Mouse (Mus musculus) intestine, embryonic 16.5 days (tissue): Measurements from ENCODE around the gene Gm10842. TPM values are rescaled to one million over a fixed set of nuclear protein-coding genes. Genes with fewer than 3 reads are reported as not detected.
A peak's percentile ranks its signal among the peaks of the same experiment; 100 is the strongest.

Experiments
- ATAC-seq: fragments of 200-750 bp; cut with Nextera tagmentation; 2 replicates; pipeline ENCODE4 v1.8.0; 2017; ENCODE audit warnings: moderate TSS enrichment, moderate library complexity
- H3K27ac ChIP-seq: fragments of 300-500 bp; sonication (generic); 2 replicates; pipeline ENCODE4 v1.5.1; 2014; ENCODE audit warnings: mild to moderate bottlenecking, low read length
- H3K27me3 ChIP-seq: fragments of 300-500 bp; sonication (generic); replicated peaks from 2 replicates; pipeline ENCODE4 v1.6.1; 2014; ENCODE audit warnings: low read length, control low read depth, mixed read lengths; ENCODE audit not compliant: control insufficient read depth, insufficient read depth
- H3K36me3 ChIP-seq: fragments of 300-500 bp; sonication (generic); 2 replicates; pipeline ENCODE4 v1.6.1; 2014; ENCODE audit warnings: low read length, control low read depth; ENCODE audit not compliant: control insufficient read depth, insufficient read depth
- H3K4me1 ChIP-seq: fragments of 300-500 bp; sonication (generic); 2 replicates; pipeline ENCODE4 v1.6.1; 2014; ENCODE audit warnings: low read length, control low read depth, mixed read lengths; ENCODE audit not compliant: control insufficient read depth, insufficient read depth
- H3K4me2 ChIP-seq: fragments of 300-500 bp; sonication (generic); 2 replicates; pipeline ENCODE4 v1.6.1; 2014; ENCODE audit warnings: low read depth, low read length, control low read depth
- H3K4me3 ChIP-seq: fragments of 300-500 bp; sonication (generic); 2 replicates; pipeline ENCODE4 v1.5.1; 2014; ENCODE audit warnings: mild to moderate bottlenecking, low read length
- H3K9ac ChIP-seq: fragments of 300-500 bp; sonication (generic); 2 replicates; pipeline ENCODE4 v1.6.1; 2014; ENCODE audit warnings: low read depth, low read length
- H3K9me3 ChIP-seq: fragments of 300-500 bp; sonication (generic); 2 replicates; pipeline ENCODE4 v1.6.1; 2016; ENCODE audit warnings: low read length, control low read depth; ENCODE audit not compliant: control insufficient read depth
- WGBS: fragments of 180-500 bp; shearing (Covaris S2); extraction: QIAGEN DNeasy Blood & Tissue Kit; methylation state at CpG from one replicate; pipeline ENCODE4 v1.1.7; 2014; 5-methylcytosine and 5-hydroxymethylcytosine counted together
- polyA plus RNA-seq: library from polyadenylated mRNA; unstranded; fragments of >200 nt; fragmentation: Nextera tagmentation; extraction: Ambion mirVana; gene quantifications from 2 replicates; pipeline ENCODE4 v1.2.1, GENCODE M21; 2015

Gm10842 gene
- polyA plus RNA-seq, 1 experiment from 2014 or later = not detected

DNA sequence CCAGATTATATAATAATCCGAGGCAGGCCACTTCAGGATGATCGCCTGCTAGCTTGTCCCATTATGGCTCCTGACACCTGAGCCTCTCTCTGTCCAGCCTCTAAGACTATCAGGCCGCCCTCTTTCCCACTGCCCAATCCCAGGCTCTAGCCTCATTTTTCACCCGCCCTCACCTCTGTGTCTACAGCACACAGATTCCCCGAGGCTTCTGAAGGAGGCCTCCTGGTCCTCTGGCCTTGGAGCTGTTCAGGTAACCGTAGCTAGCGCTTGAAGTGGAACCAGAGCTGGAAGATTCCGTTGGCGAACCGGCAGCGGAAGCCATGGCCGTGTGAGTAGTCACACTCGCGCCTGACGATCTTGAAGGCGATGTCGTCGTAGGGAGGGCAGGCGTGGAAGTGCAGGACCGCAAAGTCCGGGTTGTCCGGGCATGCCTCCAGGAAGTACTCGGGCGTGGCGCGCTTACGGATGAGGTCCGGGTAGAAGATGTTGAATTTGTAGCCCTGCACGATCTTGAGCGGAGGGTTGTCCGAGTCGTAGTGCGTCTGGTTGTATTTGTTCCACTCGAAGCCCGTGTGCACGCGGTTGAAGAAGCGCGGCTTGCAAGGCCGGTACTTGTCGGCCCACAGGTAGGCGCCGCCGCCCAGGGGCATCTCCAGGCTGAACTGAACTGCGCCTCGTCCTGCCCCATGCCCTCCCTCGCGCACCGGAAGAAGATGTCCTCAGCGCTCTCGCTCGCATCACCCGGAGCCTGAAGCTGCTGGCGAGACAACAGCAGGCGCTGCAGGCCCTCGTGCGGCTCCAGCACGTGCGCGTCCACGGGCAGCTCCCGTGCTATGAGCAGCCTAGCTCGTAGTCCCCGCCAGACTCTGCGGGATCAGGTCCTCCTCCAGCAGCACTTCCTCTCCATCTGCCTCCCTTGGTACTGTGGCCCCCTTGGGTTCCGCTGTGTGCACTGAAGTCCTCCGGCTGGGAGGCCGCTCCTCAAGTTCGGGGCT lies 18.1 kb downstream of the Gm10842 start:
- no peak overlapping the region for H3K9ac ChIP-seq
- no peak overlapping the region for H3K27ac ChIP-seq
- no peaks in the 10 kb centered on the region for H3K27me3 ChIP-seq
- H3K36me3 ChIP-seq = no peaks in the 10 kb centered on the region
- no peak for ATAC-seq
- no peaks in the 10 kb centered on the region for H3K4me1 ChIP-seq
- WGBS = 79% methylated on average over 69 of the region's 69 CpGs
- peaks cover 15% of the 10 kb centered on the region; the same call in 1 of the 2 replicates for H3K9me3 ChIP-seq
- no peak overlapping the region for H3K4me3 ChIP-seq
- H3K4me2 ChIP-seq = no peak overlapping the region

DNA sequence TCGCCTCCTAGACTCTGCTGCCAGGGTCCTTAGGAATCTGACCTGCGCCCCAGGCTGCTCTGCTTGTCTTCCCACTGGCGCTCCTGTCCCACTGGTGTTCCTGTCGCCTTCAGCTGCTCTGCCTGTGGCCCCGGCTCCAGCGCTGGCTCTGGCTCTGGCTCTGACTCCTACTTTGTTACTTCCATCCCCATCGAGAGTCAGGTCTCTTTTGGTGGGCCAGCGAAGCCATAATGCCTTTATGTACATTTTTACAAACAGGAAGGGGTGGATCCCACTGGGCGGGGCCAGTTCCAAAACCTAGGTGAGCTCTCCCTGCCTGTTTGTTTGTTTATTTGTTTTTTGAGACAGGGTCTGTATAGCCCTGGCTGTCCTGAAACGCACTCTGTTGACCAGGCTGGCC lies 20.1 kb downstream of the Gm10842 start:
- no peaks in the 10 kb centered on the region for H3K4me1 ChIP-seq
- ATAC-seq = no peak
- H3K36me3 ChIP-seq = no peaks in the 10 kb centered on the region
- no peaks in the 10 kb centered on the region for H3K27me3 ChIP-seq
- no peak overlapping the region for H3K27ac ChIP-seq
- no peak overlapping the region for H3K4me2 ChIP-seq
- H3K9me3 ChIP-seq = peaks cover 15% of the 10 kb centered on the region; the same call in 1 of the 2 replicates
- no peak overlapping the region for H3K4me3 ChIP-seq
- H3K9ac ChIP-seq = no peak overlapping the region
- WGBS = 89% methylated on average over 10 of the region's 10 CpGs

DNA sequence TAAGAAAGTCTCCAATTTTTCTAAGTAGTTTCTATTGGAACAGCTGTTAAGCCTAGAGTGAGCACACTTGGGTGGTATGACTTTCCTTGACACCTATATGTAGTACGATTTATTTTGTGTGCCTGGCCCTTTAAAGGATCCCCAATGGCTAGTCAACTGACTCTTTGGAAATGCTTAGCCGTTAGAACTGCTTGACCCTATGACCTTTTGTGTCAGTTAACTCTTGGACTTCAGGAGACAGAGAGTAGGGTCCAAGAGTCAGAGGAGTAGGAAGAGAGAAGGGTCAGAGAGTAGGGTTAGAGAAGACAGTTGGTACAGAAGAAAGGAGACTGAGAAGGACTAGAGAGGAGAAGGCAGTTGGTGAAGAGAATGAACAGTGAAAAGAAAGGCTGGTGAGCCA lies 31.8 kb downstream of the Gm10842 start, which contains the start of gene Tlk2:
TSS of gene Tlk2 (plus strand) at position 292 of the 400 bp plus-strand sequence.
- no peak within 1 kb of the TSS for H3K9ac ChIP-seq
- H3K4me1 ChIP-seq = peaks cover 15% of the 10 kb centered on the region
- H3K36me3 ChIP-seq = no peaks in the 10 kb centered on the region
- H3K27me3 ChIP-seq = no peaks in the 10 kb centered on the region
- peak within 1 kb of the TSS; percentile 98; the same call in 1 of the 2 replicates for H3K4me3 ChIP-seq
- no peak for ATAC-seq
- 49% methylated on average over 2 of the region's 2 CpGs for WGBS
- H3K27ac ChIP-seq = no peak within 1 kb of the TSS
- H3K4me2 ChIP-seq = peak within 1 kb of the TSS; percentile 87; the same call in 1 of the 2 replicates
- no peaks in the 10 kb centered on the region for H3K9me3 ChIP-seq

DNA sequence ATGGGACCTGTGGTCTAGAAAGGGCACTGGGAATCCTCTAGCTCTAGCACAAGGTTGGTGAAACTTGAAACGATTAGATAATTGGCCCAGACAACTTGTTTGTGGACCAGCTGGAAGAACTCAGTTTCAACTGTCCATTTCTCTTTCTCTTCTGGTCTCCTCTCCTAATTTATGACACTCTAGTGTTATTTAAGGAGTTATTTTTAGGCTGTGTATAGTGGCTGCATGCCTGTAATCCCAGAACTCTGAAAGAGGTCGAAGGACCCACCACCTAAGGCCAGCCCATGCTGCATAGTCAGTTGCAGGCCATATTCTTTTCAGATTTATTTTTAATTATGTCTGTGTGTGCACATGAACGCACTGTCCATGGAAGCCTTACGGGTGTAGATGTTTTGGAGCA lies 32.8 kb downstream of the Gm10842 start:
- no peak overlapping the region for H3K27ac ChIP-seq
- H3K27me3 ChIP-seq = no peaks in the 10 kb centered on the region
- H3K4me2 ChIP-seq = peak overlapping the region; percentile 87
- H3K36me3 ChIP-seq = peaks cover 2% of the 10 kb centered on the region
- no peaks in the 10 kb centered on the region for H3K9me3 ChIP-seq
- peak overlapping the region; percentile 98 for H3K4me3 ChIP-seq
- no peak for ATAC-seq
- 73% methylated on average over 4 of the region's 4 CpGs for WGBS
- peak overlapping the region; percentile 100; the same call in 1 of the 2 replicates for H3K9ac ChIP-seq
- peaks cover 15% of the 10 kb centered on the region for H3K4me1 ChIP-seq

DNA sequence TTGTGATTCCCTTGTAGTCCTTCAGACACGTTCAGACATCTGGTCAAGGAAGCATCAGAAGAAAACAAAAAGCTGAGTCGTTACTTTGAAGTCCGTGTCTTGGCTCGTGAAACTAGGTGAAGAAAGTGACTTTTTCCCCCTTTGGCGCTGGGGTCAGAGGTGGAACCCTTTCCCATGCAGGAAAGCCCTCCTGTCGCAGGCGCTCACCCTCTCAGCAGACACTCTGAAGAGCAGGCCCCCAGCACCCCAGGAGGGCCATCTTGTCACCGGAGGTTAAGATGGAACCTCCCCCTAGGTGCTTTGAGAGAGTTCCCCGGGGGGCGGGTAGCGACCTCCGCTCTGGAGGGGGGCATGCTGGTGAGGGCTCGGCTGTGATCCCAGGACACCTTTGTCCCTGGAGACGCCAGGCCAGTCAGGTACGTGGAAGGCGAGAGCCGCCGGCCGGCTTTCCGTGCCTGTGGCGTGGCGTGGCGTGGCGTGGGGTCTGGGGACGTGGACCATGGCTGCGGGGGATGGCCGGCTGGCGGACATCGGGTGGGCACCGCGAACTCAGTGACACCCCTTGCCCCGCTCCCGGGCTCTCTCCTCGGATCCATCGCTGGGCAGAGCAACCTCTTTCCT lies 33.9 kb downstream of the Gm10842 start:
- peak overlapping the region; percentile 98 for H3K4me3 ChIP-seq
- no peaks in the 10 kb centered on the region for H3K9me3 ChIP-seq
- H3K27ac ChIP-seq = peak overlapping the region; percentile 95
- no peaks in the 10 kb centered on the region for H3K27me3 ChIP-seq
- H3K36me3 ChIP-seq = peaks cover 6% of the 10 kb centered on the region
- peak overlapping the region; percentile 87 for H3K4me2 ChIP-seq
- H3K9ac ChIP-seq = peak overlapping the region; percentile 100
- WGBS = under 1% methylated on average over 35 of the region's 35 CpGs
- peaks cover 15% of the 10 kb centered on the region for H3K4me1 ChIP-seq
- ATAC-seq = no peak

DNA sequence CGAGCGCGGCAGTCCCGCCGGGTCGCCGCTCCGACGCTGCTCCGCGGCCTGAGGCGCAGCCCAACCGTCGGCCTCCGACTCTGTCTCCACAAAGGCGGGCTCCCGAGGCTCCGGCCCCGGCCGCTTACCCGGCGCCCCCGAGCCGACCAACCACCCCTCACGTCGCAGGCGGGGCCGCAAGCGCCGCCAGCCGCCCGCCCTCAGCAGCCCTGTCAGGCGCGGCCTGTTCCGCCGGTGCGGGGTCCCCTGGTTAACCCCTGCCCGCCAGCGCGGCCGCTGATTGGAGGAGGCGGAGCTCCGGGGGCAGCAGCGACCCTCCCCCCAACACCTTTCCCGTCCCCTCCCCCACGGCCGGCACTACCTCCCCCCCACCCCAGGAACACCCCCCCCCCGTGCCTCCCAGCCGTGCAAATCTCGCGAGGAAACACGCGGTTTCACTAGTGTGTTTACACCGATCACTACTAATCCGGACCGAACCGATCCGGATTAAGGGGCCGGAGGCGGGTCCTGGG lies 34.5 kb downstream of the Gm10842 start:
- Histone ChIP-seq H3K9ac (peak overlapping the region; percentile 100), H3K4me3 (peak overlapping the region; percentile 98), H3K4me2 (peak overlapping the region; percentile 87), H3K9me3 (no peaks in the 10 kb centered on the region), H3K27me3 (no peaks in the 10 kb centered on the region), H3K27ac (peak overlapping the region; percentile 95), H3K36me3 (peaks cover 6% of the 10 kb centered on the region), H3K4me1 (peaks cover 15% of the 10 kb centered on the region)
- under 1% methylated on average over 46 of the region's 60 CpGs for WGBS
- ATAC-seq = peak; percentile 98

DNA sequence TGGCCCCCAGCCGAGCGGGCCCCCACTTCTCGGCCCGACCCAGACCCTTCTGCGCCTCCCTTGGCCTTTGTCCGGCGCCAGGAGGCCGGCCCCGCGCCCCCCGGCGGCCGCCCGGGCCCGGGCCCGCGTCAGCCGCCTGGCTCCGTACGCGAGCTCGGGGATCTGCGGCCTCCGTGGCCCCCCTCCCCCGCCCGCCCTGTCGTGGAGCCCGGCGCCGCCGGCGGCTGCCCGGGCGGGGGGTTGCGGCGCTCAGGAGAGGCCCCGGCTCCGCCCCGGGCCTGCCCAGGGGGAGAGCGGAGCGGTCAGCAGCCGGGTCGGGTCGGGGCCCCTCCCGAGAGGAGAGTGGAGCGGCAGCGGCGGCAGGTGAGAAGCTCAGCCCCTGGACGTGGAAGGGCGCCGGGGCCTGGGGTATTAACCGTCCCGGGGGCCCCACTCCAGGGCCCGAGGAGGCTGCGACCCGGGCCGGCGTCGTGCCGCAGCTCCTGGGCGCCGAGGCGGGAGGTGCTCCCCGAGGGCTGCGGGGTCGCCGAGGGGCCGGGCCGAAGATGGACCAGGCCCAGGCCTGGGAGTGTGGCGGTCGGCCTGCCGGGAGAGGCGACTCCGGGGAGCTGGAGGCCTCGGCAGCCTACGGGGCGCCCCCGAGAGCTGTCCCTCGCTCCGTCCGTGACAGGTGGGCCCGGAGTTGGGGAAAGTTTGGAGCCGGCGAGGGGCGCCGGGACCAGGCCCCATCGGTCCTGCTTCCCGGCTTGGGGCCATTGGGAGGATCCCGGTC lies 35.2 kb downstream of the Gm10842 start:
- Histone ChIP-seq H3K4me1 (peaks cover 15% of the 10 kb centered on the region), H3K9ac (peak overlapping the region; percentile 100), H3K27me3 (no peaks in the 10 kb centered on the region), H3K9me3 (no peaks in the 10 kb centered on the region), H3K4me2 (peak overlapping the region; percentile 48), H3K27ac (peak overlapping the region; percentile 90), H3K4me3 (peak overlapping the region; percentile 98), H3K36me3 (peaks cover 6% of the 10 kb centered on the region)
- WGBS = 5% methylated on average over 82 of the region's 89 CpGs
- ATAC-seq = peak; percentile 55

DNA sequence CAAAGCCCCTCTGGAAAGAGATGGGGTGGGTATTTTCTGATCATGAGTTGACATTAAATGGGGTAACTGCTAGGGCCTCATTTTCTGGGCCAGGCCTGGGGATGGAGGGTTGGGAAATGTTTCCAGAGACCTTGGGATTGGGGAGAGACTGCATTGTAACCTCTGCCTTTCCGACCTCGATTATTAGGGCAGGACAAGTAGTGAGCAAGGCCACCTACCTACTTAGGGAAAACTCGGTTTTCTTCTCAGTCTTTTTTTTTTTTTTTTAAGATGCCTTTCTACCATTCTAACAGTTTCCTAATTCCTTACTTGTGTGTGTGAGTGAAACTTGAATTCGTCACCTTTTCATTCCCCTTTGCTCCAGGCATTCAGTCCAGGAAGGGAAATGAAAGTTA lies 35.8 kb downstream of the Gm10842 start:
- 5% methylated on average over 4 of the region's 4 CpGs for WGBS
- ATAC-seq = no peak
- H3K27ac ChIP-seq = peak overlapping the region; percentile 90

More for the DNA sequence above, 35.8 kb downstream of the Gm10842 start:
- peak overlapping the region; percentile 100 for H3K9ac ChIP-seq
- peaks cover 15% of the 10 kb centered on the region for H3K4me1 ChIP-seq
- H3K27me3 ChIP-seq = no peaks in the 10 kb centered on the region
- H3K4me2 ChIP-seq = peak overlapping the region; percentile 48
- H3K4me3 ChIP-seq = peak overlapping the region; percentile 98
- H3K9me3 ChIP-seq = no peaks in the 10 kb centered on the region
- H3K36me3 ChIP-seq = peaks cover 6% of the 10 kb centered on the region
